Mouse (Mus musculus): ENCODE measurements at regions not wholly inside any gene's neighbourhood (a gene's known extent, or its start where the extent isn't known, plus 50 kb on each side); places are given as distances from the start of the nearest gene placed in this dataset.

GRCm38 (mm10) chr6:22548296-22549245 is 192.5 kb upstream of the Fam3c start:
- H3K27ac ChIP-seq (ENCODE audit: low read depth): no peak overlapping the region
- WGBS: 72% methylated on average over 13 of the region's 13 CpGs
- H3K4me3 ChIP-seq (ENCODE audit: low read depth, low read length): no peak overlapping the region
- no peak overlapping the region for H3K4me2 ChIP-seq (ENCODE audit: low read depth, low read length)
- no peaks in the 10 kb centered on the region for H3K36me3 ChIP-seq (replicated peaks; ENCODE audit: control insufficient read depth, insufficient read depth, low read length)
- no peaks in the 10 kb centered on the region for H3K9me3 ChIP-seq (replicated peaks; ENCODE audit: control insufficient read depth, low read length)
- ATAC-seq (ENCODE audit: insufficient read depth, low read depth) (no peak), DNase-seq (ENCODE audit: low spot score) (no peak)
- TF ChIP-seq CTCF (IDR thresholded peaks at IDR 0.05; ENCODE audit: low read depth) (no peak), EP300 (IDR thresholded peaks at IDR 0.05; ENCODE audit: low read depth) (no peak)
- H3K4me1 ChIP-seq (ENCODE audit: control insufficient read depth, insufficient read depth): no peaks in the 10 kb centered on the region
- no peaks in the 10 kb centered on the region for H3K27me3 ChIP-seq (ENCODE audit: control insufficient read depth, insufficient read depth, low read length)
- no peak overlapping the region for H3K9ac ChIP-seq (replicated peaks; ENCODE audit: low read depth, low read length)

GRCm38 (mm10) chr6:22541603-22542002 is 185.6 kb upstream of the Fam3c start:
- DNase-seq (ENCODE audit: low spot score) (no peak), ATAC-seq (ENCODE audit: insufficient read depth, low read depth) (no peak)
- Histone ChIP-seq H3K27me3 (ENCODE audit: control insufficient read depth, insufficient read depth, low read length) (no peaks in the 10 kb centered on the region), H3K36me3 (replicated peaks; ENCODE audit: control insufficient read depth, insufficient read depth, low read length) (no peaks in the 10 kb centered on the region), H3K27ac (ENCODE audit: low read depth) (no peak overlapping the region), H3K9ac (replicated peaks; ENCODE audit: low read depth, low read length) (no peak overlapping the region), H3K4me2 (ENCODE audit: low read depth, low read length) (no peak overlapping the region), H3K4me3 (ENCODE audit: low read depth, low read length) (no peak overlapping the region), H3K4me1 (ENCODE audit: control insufficient read depth, insufficient read depth) (no peaks in the 10 kb centered on the region), H3K9me3 (replicated peaks; ENCODE audit: control insufficient read depth, low read length) (no peaks in the 10 kb centered on the region)
- TF ChIP-seq CTCF (IDR thresholded peaks at IDR 0.05; ENCODE audit: low read depth): no peak
- no peak for TF ChIP-seq EP300 (IDR thresholded peaks at IDR 0.05; ENCODE audit: low read depth)
- WGBS: 63% methylated on average over 1 of the region's 2 CpGs

- H3K27ac ChIP-seq (ENCODE audit: low read depth): no peak overlapping the region
- DNase-seq (ENCODE audit: low spot score) (no peak), ATAC-seq (ENCODE audit: insufficient read depth, low read depth) (no peak)
- WGBS: 90% methylated on average over 4 of the region's 4 CpGs
- H3K9ac ChIP-seq (replicated peaks; ENCODE audit: low read depth, low read length): no peak overlapping the region
- no peaks in the 10 kb centered on the region for H3K27me3 ChIP-seq (ENCODE audit: control insufficient read depth, insufficient read depth, low read length)
- H3K4me1 ChIP-seq (ENCODE audit: control insufficient read depth, insufficient read depth): no peaks in the 10 kb centered on the region
- H3K4me3 ChIP-seq (ENCODE audit: low read depth, low read length): no peak overlapping the region
- no peaks in the 10 kb centered on the region for H3K36me3 ChIP-seq (replicated peaks; ENCODE audit: control insufficient read depth, insufficient read depth, low read length)
- TF ChIP-seq CTCF (IDR thresholded peaks at IDR 0.05; ENCODE audit: low read depth) (no peak), EP300 (IDR thresholded peaks at IDR 0.05; ENCODE audit: low read depth) (no peak)
- H3K4me2 ChIP-seq (ENCODE audit: low read depth, low read length): no peak overlapping the region
- H3K9me3 ChIP-seq (replicated peaks; ENCODE audit: control insufficient read depth, low read length): no peaks in the 10 kb centered on the region
Measured at GRCm38 (mm10) chr6:22538254-22538653, 182.2 kb upstream of the Fam3c start.

GRCm38 (mm10) chr6:22524384-22524783 is 168.3 kb upstream of the Fam3c start:
- ATAC-seq (ENCODE audit: insufficient read depth, low read depth): no peak
- H3K4me2 ChIP-seq (ENCODE audit: low read depth, low read length): no peak overlapping the region
- no peaks in the 10 kb centered on the region for H3K4me1 ChIP-seq (ENCODE audit: control insufficient read depth, insufficient read depth)
- TF ChIP-seq EP300 (IDR thresholded peaks at IDR 0.05; ENCODE audit: low read depth) (no peak), CTCF (IDR thresholded peaks at IDR 0.05; ENCODE audit: low read depth) (no peak)
- no peaks in the 10 kb centered on the region for H3K27me3 ChIP-seq (ENCODE audit: control insufficient read depth, insufficient read depth, low read length)
- H3K9ac ChIP-seq (replicated peaks; ENCODE audit: low read depth, low read length): no peak overlapping the region
- no peaks in the 10 kb centered on the region for H3K36me3 ChIP-seq (replicated peaks; ENCODE audit: control insufficient read depth, insufficient read depth, low read length)
- no peak for DNase-seq (ENCODE audit: low spot score)
- H3K9me3 ChIP-seq (replicated peaks; ENCODE audit: control insufficient read depth, low read length): no peaks in the 10 kb centered on the region
- 51% methylated on average over 3 of the region's 3 CpGs for WGBS
- no peak overlapping the region for H3K27ac ChIP-seq (ENCODE audit: low read depth)
- no peak overlapping the region for H3K4me3 ChIP-seq (ENCODE audit: low read depth, low read length)

GRCm38 (mm10) chr6:22523582-22524234 is 167.7 kb upstream of the Fam3c start:
- H3K4me2 ChIP-seq (ENCODE audit: low read depth, low read length): no peak overlapping the region
- H3K36me3 ChIP-seq (replicated peaks; ENCODE audit: control insufficient read depth, insufficient read depth, low read length): no peaks in the 10 kb centered on the region
- ATAC-seq (ENCODE audit: insufficient read depth, low read depth): no peak
- H3K9me3 ChIP-seq (replicated peaks; ENCODE audit: control insufficient read depth, low read length): no peaks in the 10 kb centered on the region
- no peak overlapping the region for H3K4me3 ChIP-seq (ENCODE audit: low read depth, low read length)
- no peak overlapping the region for H3K27ac ChIP-seq (ENCODE audit: low read depth)
- H3K9ac ChIP-seq (replicated peaks; ENCODE audit: low read depth, low read length): no peak overlapping the region
- H3K27me3 ChIP-seq (ENCODE audit: control insufficient read depth, insufficient read depth, low read length): no peaks in the 10 kb centered on the region
- DNase-seq (ENCODE audit: low spot score): no peak
- no peaks in the 10 kb centered on the region for H3K4me1 ChIP-seq (ENCODE audit: control insufficient read depth, insufficient read depth)
- 79% methylated on average over 9 of the region's 9 CpGs for WGBS
- TF ChIP-seq EP300 (IDR thresholded peaks at IDR 0.05; ENCODE audit: low read depth): no peak
- no peak for TF ChIP-seq CTCF (IDR thresholded peaks at IDR 0.05; ENCODE audit: low read depth)

All from heart, postnatal 0 days (tissue).